Mouse (Mus musculus) midbrain, postnatal 0 days (tissue): ENCODE data around the gene Tenm4. TPM values are rescaled to one million over a fixed set of nuclear protein-coding genes. Genes with fewer than 3 reads are reported as not detected.

ENCODE experiments used
- ATAC-seq: fragments of 200-750 bp; cut with Nextera tagmentation; 2 replicates; pipeline ENCODE4 v1.8.0; 2017; ENCODE audit warnings: moderate number of reproducible peaks, mild to moderate bottlenecking, moderate TSS enrichment, moderate library complexity; ENCODE audit not compliant: low FRiP score
- DNase-seq: peaks from one replicate; pipeline ENCODE4 v3.0.0-alpha.2; 2015; ENCODE audit warnings: low spot score
- H3K27ac ChIP-seq: fragments of 300-500 bp; sonication (generic); 2 replicates; pipeline ENCODE4 v1.5.1; 2014; ENCODE audit warnings: low read depth, mild to moderate bottlenecking, low read length, mixed read lengths
- H3K27me3 ChIP-seq: fragments of 300-500 bp; sonication (generic); 2 replicates; pipeline ENCODE4 v1.6.1; 2014; ENCODE audit warnings: low read length, control low read depth, mixed read lengths; ENCODE audit not compliant: insufficient read depth
- H3K36me3 ChIP-seq: fragments of 300-500 bp; sonication (generic); 2 replicates; pipeline ENCODE4 v1.6.1; 2014; ENCODE audit warnings: low read length, control low read depth, mixed read lengths; ENCODE audit not compliant: insufficient read depth
- H3K4me1 ChIP-seq: fragments of 300-500 bp; sonication (generic); 2 replicates; pipeline ENCODE4 v1.6.1; 2014; ENCODE audit warnings: mild to moderate bottlenecking, control low read depth, antibody characterized with exemption, low read length, mixed read lengths; ENCODE audit not compliant: insufficient read depth
- H3K4me2 ChIP-seq: fragments of 300-500 bp; sonication (generic); 2 replicates; pipeline ENCODE4 v1.6.1; 2014; ENCODE audit warnings: low read depth, mild to moderate bottlenecking, low read length, mixed read lengths; ENCODE audit not compliant: poor library complexity, severe bottlenecking
- H3K4me3 ChIP-seq: fragments of 300-500 bp; sonication (generic); 2 replicates; pipeline ENCODE4 v1.5.1; 2014; ENCODE audit warnings: low read depth, mild to moderate bottlenecking, low read length, moderate library complexity
- H3K9ac ChIP-seq: fragments of 300-500 bp; sonication (generic); replicated peaks from 2 replicates; pipeline ENCODE4 v1.6.1; 2014; ENCODE audit warnings: mild to moderate bottlenecking, low read length, moderate library complexity, mixed read lengths; ENCODE audit not compliant: poor library complexity, severe bottlenecking
- H3K9me3 ChIP-seq: fragments of 300-500 bp; sonication (generic); 2 replicates; pipeline ENCODE4 v1.6.1; 2016; ENCODE audit warnings: low read length, control low read depth
- CTCF ChIP-seq: IDR thresholded peaks from 2 replicates; pipeline ENCODE4 v1.5.1; 2016; ENCODE audit warnings: antibody characterized with exemption, mild to moderate bottlenecking
- whole genome bisulfite sequencing: fragments of 180-500 bp; shearing (Covaris S2); extraction: QIAGEN DNeasy Blood & Tissue Kit; methylation state at CpG from one replicate; pipeline ENCODE4 v1.1.7; 2014; 5-methylcytosine and 5-hydroxymethylcytosine counted together
- polyA plus RNA-seq: library from polyadenylated mRNA; unstranded; fragments of >200 nt; fragmentation: Nextera tagmentation; extraction: Ambion mirVana; gene quantifications from 2 replicates; pipeline ENCODE4 v1.2.1, GENCODE M21; 2015
- total RNA-seq: library from RNA; depleted of rRNA; stranded (reverse); fragments of >200 nt; gene quantifications from 2 replicates; pipeline ENCODE4 v1.2.3, GENCODE M21; 2014

Gene Tenm4
- total and polyA plus RNA-seq, 2 experiments from 2014 or later, result 35.9 to 56.0 TPM

GRCm38 (mm10) chr7:96414290-96415055, 243.4 kb downstream of the Tenm4 start:
- Histone ChIP-seq H3K4me1 (peaks cover 6% of the 10 kb centered on the region), H3K27ac (no peak overlapping the region), H3K9me3 (no peaks in the 10 kb centered on the region), H3K9ac (no peak overlapping the region), H3K4me2 (no peak overlapping the region), H3K4me3 (no peak overlapping the region), H3K27me3 (no peaks in the 10 kb centered on the region), H3K36me3 (no peaks in the 10 kb centered on the region)
- DNase-seq (peak; percentile 37), ATAC-seq (no peak)
- WGBS, result 46% methylated on average over 9 of the region's 9 CpGs
- TF ChIP-seq CTCF, result no peak

GRCm38 (mm10) chr7:96417251-96418004, 246.4 kb downstream of the Tenm4 start:
- H3K4me3 ChIP-seq, result no peak overlapping the region
- no peak overlapping the region for H3K27ac ChIP-seq
- no peaks in the 10 kb centered on the region for H3K36me3 ChIP-seq
- DNase-seq (peak; percentile 66), ATAC-seq (no peak)
- WGBS, result 72% methylated on average over 13 of the region's 13 CpGs
- TF ChIP-seq CTCF, result peak; percentile 23; the same call in 1 of the 2 replicates
- H3K9me3 ChIP-seq, result no peaks in the 10 kb centered on the region
- no peak overlapping the region for H3K4me2 ChIP-seq
- no peak overlapping the region for H3K9ac ChIP-seq
- no peaks in the 10 kb centered on the region for H3K27me3 ChIP-seq
- H3K4me1 ChIP-seq, result peaks cover 6% of the 10 kb centered on the region

GRCm38 (mm10) chr7:96418146-96418545, 247.1 kb downstream of the Tenm4 start:
- WGBS, result 85% methylated on average over 3 of the region's 3 CpGs
- ATAC-seq (no peak), DNase-seq (no peak)
- Histone ChIP-seq H3K9me3 (no peaks in the 10 kb centered on the region), H3K27ac (no peak overlapping the region), H3K4me2 (no peak overlapping the region), H3K36me3 (no peaks in the 10 kb centered on the region), H3K27me3 (no peaks in the 10 kb centered on the region), H3K4me1 (peaks cover 6% of the 10 kb centered on the region), H3K9ac (no peak overlapping the region), H3K4me3 (no peak overlapping the region)
- TF ChIP-seq CTCF, result no peak

DNA sequence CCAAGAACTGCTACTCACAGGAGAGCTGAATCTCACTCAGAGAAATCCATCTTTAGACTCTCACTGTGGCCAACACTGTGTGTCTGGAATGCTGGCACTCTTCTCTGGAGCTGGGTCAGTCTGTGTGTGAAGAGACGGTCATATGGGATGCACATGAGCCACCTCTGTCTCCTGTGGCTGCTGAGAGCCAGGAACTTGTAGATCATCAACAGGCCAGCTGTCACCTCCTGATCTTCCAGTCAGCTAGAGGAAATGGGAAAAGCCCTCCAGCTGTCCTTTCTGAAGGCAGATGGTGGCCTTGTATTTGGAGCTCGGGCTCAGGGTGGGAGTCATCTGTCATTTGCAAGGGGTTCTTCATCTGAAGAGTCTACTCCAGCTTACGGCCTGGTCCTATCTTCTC, 249.0 kb downstream of the Tenm4 start:
- Histone ChIP-seq H3K4me1 (no peaks in the 10 kb centered on the region), H3K9ac (no peak overlapping the region), H3K4me2 (no peak overlapping the region), H3K36me3 (no peaks in the 10 kb centered on the region), H3K9me3 (no peaks in the 10 kb centered on the region), H3K27me3 (no peaks in the 10 kb centered on the region), H3K4me3 (no peak overlapping the region), H3K27ac (no peak overlapping the region)
- ATAC-seq (no peak; the same call in 1 of the 2 replicates), DNase-seq (peak; percentile 85)
- WGBS, result 89% methylated on average over 3 of the region's 3 CpGs
- TF ChIP-seq CTCF, result no peak

DNA sequence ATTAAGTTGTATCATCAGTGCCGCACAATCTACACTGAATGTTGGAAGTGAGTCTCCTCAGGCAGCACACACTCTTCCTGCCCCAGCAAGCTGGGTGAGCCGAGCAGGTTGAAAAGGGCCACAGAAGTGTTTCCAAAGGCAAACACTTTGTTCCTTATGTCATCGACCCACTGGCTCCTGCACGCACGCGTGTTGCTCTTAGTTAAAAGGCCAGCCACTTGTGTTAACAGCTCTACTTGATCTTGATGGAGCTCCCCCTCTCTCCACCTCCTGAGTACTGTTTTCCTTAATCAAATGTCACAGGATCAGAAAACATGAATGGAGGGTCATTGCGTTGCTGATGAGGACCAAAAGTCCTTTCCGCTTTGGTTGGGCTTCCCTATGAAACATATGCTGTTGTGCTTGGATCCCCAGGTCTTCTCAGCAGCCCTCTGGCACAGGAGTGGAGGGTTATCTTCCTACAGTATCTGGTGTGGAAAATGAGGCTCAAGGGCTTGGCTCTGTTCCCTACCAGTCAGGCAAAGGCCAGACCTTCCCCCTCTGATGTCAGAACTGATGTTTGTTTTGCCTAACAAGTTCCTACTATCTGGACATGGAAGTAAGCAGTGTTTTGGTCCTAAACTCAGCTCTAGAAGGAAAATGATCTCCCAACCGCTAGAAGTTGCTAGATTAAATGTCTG, 250.0 kb downstream of the Tenm4 start:
- no peak overlapping the region for H3K4me3 ChIP-seq
- H3K36me3 ChIP-seq, result no peaks in the 10 kb centered on the region
- no peaks in the 10 kb centered on the region for H3K4me1 ChIP-seq
- no peak overlapping the region for H3K9ac ChIP-seq
- no peaks in the 10 kb centered on the region for H3K27me3 ChIP-seq
- H3K27ac ChIP-seq, result no peak overlapping the region
- no peak for ATAC-seq
- H3K9me3 ChIP-seq, result no peaks in the 10 kb centered on the region
- 82% methylated on average over 9 of the region's 9 CpGs for WGBS
- peak; percentile 52 for DNase-seq
- H3K4me2 ChIP-seq, result no peak overlapping the region
- TF ChIP-seq CTCF, result no peak

- H3K4me1 ChIP-seq, result no peaks in the 10 kb centered on the region
- H3K27me3 ChIP-seq, result no peaks in the 10 kb centered on the region
- no peak for TF ChIP-seq CTCF
- no peak overlapping the region for H3K9ac ChIP-seq
- DNase-seq (no peak), ATAC-seq (no peak)
- H3K4me2 ChIP-seq, result no peak overlapping the region
- no peaks in the 10 kb centered on the region for H3K9me3 ChIP-seq
- WGBS, result 41% methylated on average over 8 of the region's 8 CpGs
- H3K4me3 ChIP-seq, result no peak overlapping the region
- no peaks in the 10 kb centered on the region for H3K36me3 ChIP-seq
- H3K27ac ChIP-seq, result no peak overlapping the region
These were observed 255.9 kb downstream of the Tenm4 start for GRCm38 (mm10) chr7:96426954-96427353.
